Mouse (Mus musculus) limb, embryonic 14.5 days (tissue): ENCODE measurements around the gene Rnf17. TPM values are rescaled to one million over a fixed set of nuclear protein-coding genes. Genes with fewer than 3 reads are reported as not detected.

Source experiments
- ATAC-seq: fragments of 200-750 bp; cut with Nextera tagmentation; 2 replicates; pipeline ENCODE4 v1.8.0; 2017; ENCODE audit warnings: low read depth, moderate number of reproducible peaks, moderate TSS enrichment; ENCODE audit not compliant: low FRiP score
- DNase-seq: peaks from one replicate; pipeline ENCODE4 v3.0.0-alpha.2; 2015; ENCODE audit warnings: low spot score
- H3K27ac ChIP-seq: fragments of 300-500 bp; sonication (generic); replicated peaks from 2 replicates; pipeline ENCODE4 v1.5.1; 2014; ENCODE audit warnings: low read depth, mild to moderate bottlenecking, low read length, moderate library complexity, mixed read lengths
- H3K27me3 ChIP-seq: fragments of 300-500 bp; sonication (generic); 2 replicates; pipeline ENCODE4 v1.6.1; 2014; ENCODE audit warnings: low read length, mixed read lengths; ENCODE audit not compliant: control insufficient read depth, insufficient read depth
- H3K36me3 ChIP-seq: fragments of 300-500 bp; sonication (generic); 2 replicates; pipeline ENCODE4 v1.6.1; 2014; ENCODE audit warnings: mild to moderate bottlenecking, low read length, moderate library complexity, mixed read lengths; ENCODE audit not compliant: control insufficient read depth, insufficient read depth
- H3K4me1 ChIP-seq: fragments of 300-500 bp; sonication (generic); 2 replicates; pipeline ENCODE4 v1.6.1; 2014; ENCODE audit warnings: antibody characterized with exemption, low read length, mixed read lengths; ENCODE audit not compliant: control insufficient read depth, insufficient read depth
- H3K4me2 ChIP-seq: fragments of 300-500 bp; sonication (generic); replicated peaks from 2 replicates; pipeline ENCODE4 v1.6.1; 2014; ENCODE audit warnings: low read depth, mild to moderate bottlenecking, low read length, moderate library complexity; ENCODE audit not compliant: severe bottlenecking
- H3K4me3 ChIP-seq: fragments of 300-500 bp; sonication (generic); replicated peaks from 2 replicates; pipeline ENCODE4 v1.5.1; 2014; ENCODE audit warnings: low read length
- H3K9ac ChIP-seq: fragments of 300-500 bp; sonication (generic); 2 replicates; pipeline ENCODE4 v1.6.1; 2014; ENCODE audit warnings: mild to moderate bottlenecking, low read depth, low read length, moderate library complexity; ENCODE audit not compliant: severe bottlenecking
- H3K9me3 ChIP-seq: fragments of 300-500 bp; sonication (generic); 2 replicates; pipeline ENCODE4 v1.6.1; 2016; ENCODE audit warnings: low read length; ENCODE audit not compliant: control insufficient read depth
- POLR2A ChIP-seq: fragments of 200-500 bp; IDR thresholded peaks from 2 replicates; pipeline ENCODE4 v1.8.0; 2012; ENCODE audit warnings: inconsistent platforms, mild to moderate bottlenecking, moderate library complexity, borderline replicate concordance; ENCODE audit not compliant: insufficient read depth, insufficient read length; ENCODE audit errors: extremely low read depth
- WGBS: fragments of 180-500 bp; shearing (Covaris S2); extraction: QIAGEN DNeasy Blood & Tissue Kit; methylation state at CpG from one replicate; pipeline ENCODE4 v1.1.7; 2014; 5-methylcytosine and 5-hydroxymethylcytosine counted together
- polyA plus RNA-seq, 2 experiments: library from polyadenylated mRNA; depleted of rRNA in 1 of 2; stranded (reverse) in 1 of 2; unstranded in 1 of 2; fragments of >200 nt; fragmentation: Nextera tagmentation in 1 of 2; extraction: Ambion mirVana in 1 of 2; gene quantifications; 2 replicates each; pipeline versions ENCODE4 v1.2.1 to v1.2.3; 2012 to 2014

Gene Rnf17
- polyA plus RNA-seq, 2 experiments = 0.72 to 1.2 TPM

DNA sequence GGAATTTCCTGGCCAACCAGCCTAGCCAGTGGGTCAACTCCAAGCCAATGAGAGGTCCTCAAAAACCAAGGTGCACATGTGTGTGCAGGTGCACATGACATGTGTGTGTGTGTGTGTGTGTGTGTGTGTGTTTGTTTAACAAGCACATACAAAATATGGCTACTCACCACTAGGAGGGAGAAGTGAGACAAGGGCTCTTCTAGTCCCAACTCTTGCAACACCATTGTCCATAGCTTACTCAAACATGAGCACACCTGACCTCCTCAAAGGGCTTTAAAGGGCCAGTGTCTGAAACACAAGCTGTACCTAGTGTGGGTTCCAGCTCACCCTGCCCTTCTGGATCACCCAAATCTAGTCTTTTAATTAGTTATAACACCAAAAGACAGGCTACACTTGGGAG is 24.6 kb upstream of the Rnf17 start:
- no peaks in the 10 kb centered on the region for H3K4me1 ChIP-seq
- ATAC-seq = no peak
- no peak for TF ChIP-seq POLR2A

DNA sequence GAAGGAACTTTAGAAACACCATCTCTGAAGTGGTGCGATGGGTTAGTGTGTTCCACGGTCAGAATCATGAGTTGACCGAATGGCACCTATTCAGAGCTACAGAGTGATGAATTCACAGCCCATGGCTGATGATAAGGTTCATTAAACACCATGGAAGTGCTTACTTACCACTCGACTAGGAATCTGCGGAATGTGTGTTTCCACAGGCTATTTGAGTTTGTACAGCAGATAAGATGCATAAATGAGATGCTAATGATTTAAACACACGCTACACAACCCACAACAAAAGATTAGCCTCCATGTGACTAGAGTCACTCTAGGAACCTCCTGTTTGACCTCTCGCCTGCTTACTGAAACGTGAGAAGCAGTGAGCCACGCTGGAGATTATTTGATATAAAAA is 23.0 kb upstream of the Rnf17 start:
- DNase-seq = no peak
- Histone ChIP-seq H3K4me3 (no peak overlapping the region), H3K9me3 (no peaks in the 10 kb centered on the region), H3K36me3 (no peaks in the 10 kb centered on the region), H3K27ac (no peak overlapping the region), H3K9ac (no peak overlapping the region), H3K27me3 (no peaks in the 10 kb centered on the region), H3K4me1 (no peaks in the 10 kb centered on the region), H3K4me2 (no peak overlapping the region)
- no peak for TF ChIP-seq POLR2A
- 72% methylated on average over 9 of the region's 9 CpGs for WGBS
- no peak for ATAC-seq

More for the DNA sequence above, 24.6 kb upstream of the Rnf17 start:
- DNase-seq = no peak
- no peaks in the 10 kb centered on the region for H3K36me3 ChIP-seq
- no peaks in the 10 kb centered on the region for H3K27me3 ChIP-seq
- H3K4me2 ChIP-seq = no peak overlapping the region
- H3K4me3 ChIP-seq = no peak overlapping the region
- no peak overlapping the region for H3K27ac ChIP-seq
- H3K9me3 ChIP-seq = no peaks in the 10 kb centered on the region
- no peak overlapping the region for H3K9ac ChIP-seq

- ATAC-seq = no peak
Measured at GRCm38 (mm10) chr14:56382366-56382765, 20.0 kb upstream of the Rnf17 start.

GRCm38 (mm10) chr14:56390247-56390646 is 12.1 kb upstream of the Rnf17 start:
- no peaks in the 10 kb centered on the region for H3K4me1 ChIP-seq
- H3K9me3 ChIP-seq = no peaks in the 10 kb centered on the region
- no peak for ATAC-seq
- no peak for TF ChIP-seq POLR2A
- H3K27me3 ChIP-seq = no peaks in the 10 kb centered on the region
- H3K27ac ChIP-seq = no peak overlapping the region
- 78% methylated on average over 3 of the region's 3 CpGs for WGBS
- no peak overlapping the region for H3K9ac ChIP-seq
- H3K4me2 ChIP-seq = no peak overlapping the region
- no peak overlapping the region for H3K4me3 ChIP-seq
- DNase-seq = no peak
- H3K36me3 ChIP-seq = no peaks in the 10 kb centered on the region

More at GRCm38 (mm10) chr14:56382366-56382765, 20.0 kb upstream of the Rnf17 start:
- DNase-seq = no peak
- no peak for TF ChIP-seq POLR2A
- Histone ChIP-seq H3K27ac (no peak overlapping the region), H3K4me2 (no peak overlapping the region), H3K9me3 (no peaks in the 10 kb centered on the region), H3K36me3 (no peaks in the 10 kb centered on the region), H3K27me3 (no peaks in the 10 kb centered on the region), H3K4me3 (no peak overlapping the region), H3K4me1 (no peaks in the 10 kb centered on the region), H3K9ac (no peak overlapping the region)
- WGBS = 85% methylated on average over 4 of the region's 4 CpGs

GRCm38 (mm10) chr14:56393704-56394312 is 8.6 kb upstream of the Rnf17 start:
- Histone ChIP-seq H3K9me3 (no peaks in the 10 kb centered on the region), H3K4me1 (no peaks in the 10 kb centered on the region), H3K27ac (no peak overlapping the region), H3K27me3 (no peaks in the 10 kb centered on the region), H3K36me3 (no peaks in the 10 kb centered on the region), H3K4me2 (no peak overlapping the region), H3K9ac (no peak overlapping the region), H3K4me3 (no peak overlapping the region)
- DNase-seq (no peak), ATAC-seq (no peak)
- no peak for TF ChIP-seq POLR2A
- 33% methylated on average over 2 of the region's 2 CpGs for WGBS

GRCm38 (mm10) chr14:56398001-56398400 is 4.4 kb upstream of the Rnf17 start:
- H3K9ac ChIP-seq = no peak overlapping the region
- H3K36me3 ChIP-seq = no peaks in the 10 kb centered on the region
- H3K27ac ChIP-seq = no peak overlapping the region
- H3K9me3 ChIP-seq = no peaks in the 10 kb centered on the region
- no peak overlapping the region for H3K4me3 ChIP-seq
- ATAC-seq (no peak), DNase-seq (peak; percentile 42)
- H3K27me3 ChIP-seq = no peaks in the 10 kb centered on the region
- no peak for TF ChIP-seq POLR2A
- H3K4me2 ChIP-seq = no peak overlapping the region
- no peaks in the 10 kb centered on the region for H3K4me1 ChIP-seq
